Mouse (Mus musculus) heart, adult 2 months (tissue): Measurements from ENCODE around the gene Dnajc1.

Experiments
- CTCF ChIP-seq: fragments of 200-600 bp; IDR thresholded peaks from 2 replicates; pipeline ENCODE4 v1.8.1; 2022; ENCODE audit warnings: antibody characterized with exemption, mild to moderate bottlenecking, moderate library complexity
- EP300 ChIP-seq: fragments of 200-500 bp; IDR thresholded peaks from 2 replicates; pipeline ENCODE4 v1.6.1; 2011; ENCODE audit warnings: low read depth, low read length, control low read depth; ENCODE audit not compliant: insufficient read depth
- POLR2A ChIP-seq: fragments of 200-500 bp; IDR thresholded peaks from 2 replicates; pipeline ENCODE4 v1.6.1; 2011; ENCODE audit warnings: mild to moderate bottlenecking, low read depth, low read length, control low read depth; ENCODE audit not compliant: insufficient read depth

GRCm38 (mm10) chr2:18265736-18266135, 126.9 kb downstream of the Dnajc1 start:
- TF ChIP-seq CTCF (no peak), POLR2A (no peak), EP300 (no peak)
